Mouse (Mus musculus) intestine, postnatal 0 days (tissue): Measurements from ENCODE around the gene Sigmar1. TPM values are rescaled to one million over a fixed set of nuclear protein-coding genes. Genes with fewer than 3 reads are reported as not detected.
"Not testable (repeated sequence)": the region's sequence is repeated elsewhere in the genome, so short reads cannot be mapped to it uniquely, and the experiment has no call there.

Experiments used
- ATAC-seq: fragments of 200-750 bp; cut with Nextera tagmentation; 2 replicates; pipeline ENCODE4 v1.8.0; 2017; ENCODE audit warnings: mild to moderate bottlenecking, moderate TSS enrichment, moderate library complexity
- H3K27ac ChIP-seq: fragments of 300-500 bp; sonication (generic); 2 replicates; pipeline ENCODE4 v1.5.1; 2014; ENCODE audit warnings: mild to moderate bottlenecking, low read depth, low read length, moderate library complexity
- H3K27me3 ChIP-seq: fragments of 300-500 bp; sonication (generic); replicated peaks from 2 replicates; pipeline ENCODE4 v1.6.1; 2014; ENCODE audit warnings: low read length, mixed read lengths; ENCODE audit not compliant: control insufficient read depth, insufficient read depth
- H3K36me3 ChIP-seq: fragments of 300-500 bp; sonication (generic); 2 replicates; pipeline ENCODE4 v1.6.1; 2014; ENCODE audit warnings: mild to moderate bottlenecking, moderate library complexity; ENCODE audit not compliant: control insufficient read depth, insufficient read depth
- H3K4me1 ChIP-seq: fragments of 300-500 bp; sonication (generic); replicated peaks from 2 replicates; pipeline ENCODE4 v1.6.1; 2014; ENCODE audit warnings: antibody characterized with exemption, low read length, mixed read lengths; ENCODE audit not compliant: control insufficient read depth, insufficient read depth
- H3K4me2 ChIP-seq: fragments of 300-500 bp; sonication (generic); replicated peaks from 2 replicates; pipeline ENCODE4 v1.6.1; 2014; ENCODE audit warnings: low read depth, mild to moderate bottlenecking, moderate library complexity
- H3K4me3 ChIP-seq: fragments of 300-500 bp; sonication (generic); 2 replicates; pipeline ENCODE4 v1.5.1; 2014; ENCODE audit warnings: low read depth, low read length
- H3K9ac ChIP-seq: fragments of 300-500 bp; sonication (generic); 2 replicates; pipeline ENCODE4 v1.6.1; 2014; ENCODE audit warnings: mild to moderate bottlenecking, low read depth, low read length
- H3K9me3 ChIP-seq: fragments of 300-500 bp; sonication (generic); 2 replicates; pipeline ENCODE4 v1.6.1; 2016; ENCODE audit warnings: mixed run types; ENCODE audit not compliant: control insufficient read depth
- CTCF ChIP-seq: sonication (generic); IDR thresholded peaks from 2 replicates; pipeline ENCODE4 v1.5.1; 2016; ENCODE audit warnings: low read depth, mild to moderate bottlenecking, control low read depth, antibody characterized with exemption, moderate library complexity
- WGBS: fragments of 180-500 bp; shearing (Covaris S2); extraction: QIAGEN DNeasy Blood & Tissue Kit; methylation state at CpG from one replicate; pipeline ENCODE4 v1.1.7; 2014; 5-methylcytosine and 5-hydroxymethylcytosine counted together
- polyA plus RNA-seq: library from polyadenylated mRNA; unstranded; fragments of >200 nt; fragmentation: Nextera tagmentation; extraction: Ambion mirVana; gene quantifications from 2 replicates; pipeline ENCODE4 v1.2.1, GENCODE M21; 2015

Gene Sigmar1
- polyA plus RNA-seq, 1 experiment from 2014 or later = 50.6 TPM

DNA sequence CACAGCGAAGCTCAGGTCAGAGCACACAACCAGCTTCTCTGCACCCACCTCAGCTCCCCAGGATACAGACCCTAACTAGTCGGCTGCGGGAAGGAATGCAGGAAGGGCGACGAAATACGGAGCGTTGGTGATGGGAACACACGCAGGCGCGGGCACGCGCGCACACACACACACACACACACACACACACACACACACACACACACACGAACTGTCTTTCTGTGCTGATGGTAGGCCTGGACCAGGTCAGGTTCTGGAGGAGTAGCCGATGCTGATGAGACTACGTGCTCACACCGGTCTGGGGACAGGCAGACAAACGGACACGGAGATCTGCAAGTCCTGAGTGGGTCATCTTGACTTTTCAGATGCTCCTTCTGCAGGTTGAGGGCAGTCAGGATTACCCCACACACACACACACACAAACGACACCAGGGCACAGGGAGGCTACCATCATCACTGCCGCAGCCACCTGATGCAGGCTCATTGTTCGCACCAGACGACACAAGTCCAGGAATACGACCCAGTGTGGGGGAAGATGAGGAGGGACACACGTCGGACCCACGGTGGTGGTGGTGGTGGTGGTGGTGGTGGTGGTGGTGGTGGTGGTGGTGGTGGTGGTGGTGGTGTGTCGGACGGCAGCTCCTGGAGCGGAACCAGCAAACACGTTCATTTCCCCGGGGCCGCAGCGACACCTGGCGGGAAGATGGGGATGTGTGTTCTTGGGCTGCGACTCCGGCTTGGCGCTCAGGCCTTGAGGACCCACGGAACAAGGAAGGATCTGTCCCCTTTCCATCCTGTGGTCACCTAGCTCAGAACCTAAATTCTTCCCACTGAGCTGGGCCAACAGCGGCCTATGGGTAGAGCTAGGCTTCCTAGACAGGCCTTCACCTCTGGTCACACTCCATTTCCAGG lies 58.8 kb downstream of the Sigmar1 start, which contains the start of gene Cntfr:
Cntfr (minus strand) TSS at position 160 of the 912 bp plus-strand sequence.
- not testable (repeated sequence) for H3K9ac ChIP-seq, H3K36me3 ChIP-seq, H3K9me3 ChIP-seq, H3K27me3 ChIP-seq, H3K27ac ChIP-seq, H3K4me3 ChIP-seq, H3K4me1 ChIP-seq, ATAC-seq
- peak within 1 kb of the TSS; percentile 43 for H3K4me2 ChIP-seq
- 12% methylated on average over 23 of the region's 40 CpGs for WGBS
- TF ChIP-seq CTCF = peak; percentile 77

DNA sequence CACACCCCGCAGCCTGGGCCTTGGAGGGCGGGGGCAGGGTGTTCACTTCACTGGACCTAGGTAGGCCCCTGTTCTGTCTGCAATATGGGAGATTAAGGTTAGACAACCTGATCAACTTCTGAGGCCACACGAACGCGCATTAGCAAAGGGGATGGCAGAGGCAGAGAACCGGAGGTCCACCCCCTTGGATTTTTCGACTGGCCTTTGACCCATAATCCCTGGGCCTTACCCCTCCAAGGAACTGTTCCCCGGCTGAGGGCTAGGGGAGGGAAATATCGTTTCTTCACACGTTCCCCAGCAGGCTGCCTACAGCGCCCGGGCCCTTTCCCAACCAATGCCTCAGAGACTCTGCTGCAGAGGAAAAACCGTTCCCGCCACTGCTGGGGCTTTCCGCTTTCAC lies 59.5 kb downstream of the Sigmar1 start:
- not testable (repeated sequence) for H3K27me3 ChIP-seq, ATAC-seq, H3K9me3 ChIP-seq, H3K36me3 ChIP-seq, H3K9ac ChIP-seq, H3K4me3 ChIP-seq, H3K4me1 ChIP-seq, H3K27ac ChIP-seq
- WGBS = 18% methylated on average over 13 of the region's 15 CpGs
- peak overlapping the region; percentile 43; the same call in 1 of the 2 replicates for H3K4me2 ChIP-seq

DNA sequence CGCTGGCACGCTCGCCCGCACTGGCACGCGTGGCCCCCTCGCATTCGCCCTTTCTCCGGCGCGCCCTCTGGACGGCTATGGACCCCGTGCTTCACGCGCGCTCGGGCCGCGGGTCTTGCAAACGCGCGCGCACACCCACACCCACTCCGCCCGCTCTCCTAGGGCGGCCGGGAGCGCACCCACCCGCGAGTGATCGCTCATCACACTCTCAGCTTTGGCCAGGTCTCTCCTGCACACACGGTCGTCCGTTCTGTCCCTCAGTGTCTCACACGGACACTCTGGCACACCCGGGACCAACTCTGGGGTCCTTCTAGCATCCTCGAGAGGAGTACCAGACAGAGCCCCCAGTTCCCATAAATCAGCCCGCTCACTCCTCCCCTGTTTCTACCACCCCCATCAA lies 60.2 kb downstream of the Sigmar1 start:
- H3K4me3 ChIP-seq, H3K9me3 ChIP-seq, H3K27ac ChIP-seq, H3K36me3 ChIP-seq, ATAC-seq, H3K27me3 ChIP-seq, H3K9ac ChIP-seq, H3K4me1 ChIP-seq: not testable (repeated sequence)
- 7% methylated on average over 8 of the region's 38 CpGs for WGBS
- peak overlapping the region; percentile 40; the same call in 1 of the 2 replicates for H3K4me2 ChIP-seq

DNA sequence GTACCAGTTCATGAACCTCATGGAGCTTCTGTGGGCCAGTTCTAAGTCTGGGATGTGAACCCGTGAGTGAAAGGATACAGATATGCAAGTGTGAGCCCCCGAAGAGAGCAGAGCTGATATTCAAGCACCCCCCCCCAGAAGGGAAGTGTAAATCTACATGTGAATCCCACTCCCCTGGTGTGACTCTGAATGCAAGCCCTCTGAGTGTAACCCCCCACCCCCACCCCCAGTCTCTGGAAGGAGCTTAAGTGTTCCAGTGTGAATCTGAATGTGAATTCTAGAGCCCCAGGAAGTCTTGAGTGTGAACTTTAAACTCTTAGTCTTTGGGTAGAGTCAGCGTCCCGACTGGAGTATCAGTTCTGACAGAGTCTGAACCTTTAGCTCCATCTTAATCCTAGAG lies 62.4 kb downstream of the Sigmar1 start:
- WGBS = 18% methylated on average over 4 of the region's 4 CpGs

DNA sequence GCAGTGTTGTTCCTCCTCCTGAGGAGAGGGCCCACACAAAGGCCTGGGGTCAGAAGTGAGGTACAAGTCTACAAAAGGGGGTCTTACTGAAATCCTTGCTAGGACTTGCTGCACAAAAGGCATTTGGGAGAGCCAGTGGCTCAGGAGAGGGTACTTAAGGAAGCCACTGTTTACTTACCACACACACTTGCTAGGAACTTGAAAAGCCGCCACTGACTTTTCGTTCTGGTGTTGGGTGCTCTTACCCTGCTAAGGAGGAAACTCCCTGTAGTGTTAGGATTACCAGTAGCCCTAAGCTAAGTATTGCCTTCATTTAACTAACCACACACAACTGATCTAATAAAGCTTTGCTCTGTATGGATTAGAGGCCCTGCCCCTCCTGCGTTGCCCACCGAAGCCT lies 65.9 kb downstream of the Sigmar1 start:
- not testable (repeated sequence) for H3K9me3 ChIP-seq, H3K27me3 ChIP-seq, H3K27ac ChIP-seq, H3K4me1 ChIP-seq, H3K36me3 ChIP-seq, H3K4me2 ChIP-seq, H3K9ac ChIP-seq, H3K4me3 ChIP-seq, ATAC-seq
- WGBS = no CpG with 5 or more reads among the region's 4 CpGs

More for the DNA sequence above, 62.4 kb downstream of the Sigmar1 start:
- not testable (repeated sequence) for H3K4me1 ChIP-seq, H3K27ac ChIP-seq, H3K4me3 ChIP-seq, H3K4me2 ChIP-seq, H3K9me3 ChIP-seq, H3K36me3 ChIP-seq, ATAC-seq, H3K9ac ChIP-seq, H3K27me3 ChIP-seq

DNA sequence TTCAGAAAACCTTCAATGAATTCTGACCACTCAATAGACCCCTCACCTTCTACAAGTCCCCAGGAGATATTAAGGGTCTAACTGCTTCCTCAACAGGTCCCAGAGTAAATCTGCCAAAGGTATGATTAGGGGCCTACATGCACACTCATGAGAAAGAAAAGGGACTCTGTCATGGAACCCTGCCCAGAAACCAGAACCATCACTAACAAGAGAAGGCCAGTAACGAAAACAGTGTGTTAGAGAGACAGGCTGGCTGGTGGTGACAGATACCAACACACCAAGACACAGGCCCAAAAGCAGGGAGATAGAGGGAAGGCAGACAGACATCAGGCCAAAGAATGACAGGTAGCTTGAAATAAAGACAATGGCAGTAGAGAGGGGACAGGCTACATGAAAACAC lies 67.4 kb downstream of the Sigmar1 start:
- not testable (repeated sequence) for H3K4me2 ChIP-seq, H3K27ac ChIP-seq, H3K27me3 ChIP-seq, H3K9me3 ChIP-seq, H3K4me3 ChIP-seq, H3K4me1 ChIP-seq, H3K9ac ChIP-seq, ATAC-seq, H3K36me3 ChIP-seq
- 78% methylated on average over 1 of the region's 1 CpGs for WGBS

Other genes with a start within 250 kb of the Sigmar1 start
- 0.52 and 2.0 TPM in 2 replicates for gene 1110017D15Rik, start 238.8 kb downstream of the Sigmar1 start, polyA plus RNA-seq
- 3.2 and 4.9 TPM in 2 replicates for gene Fam219a, start 186.6 kb downstream of the Sigmar1 start, polyA plus RNA-seq
- gene Dnaic1, start 186.4 kb downstream of the Sigmar1 start, polyA plus RNA-seq = 2.3 and 3.4 TPM in 2 replicates
- gene Enho, start 115.8 kb downstream of the Sigmar1 start, polyA plus RNA-seq = 8.5 and 8.6 TPM in 2 replicates
- gene Cntfr, start 59.1 kb downstream of the Sigmar1 start, polyA plus RNA-seq = 1.9 and 2.8 TPM in 2 replicates
- 63.8 and 63.9 TPM in 2 replicates for gene Il11ra1, start 56.2 kb downstream of the Sigmar1 start, polyA plus RNA-seq
- gene Rpp25l, start 42.6 kb downstream of the Sigmar1 start, polyA plus RNA-seq = 47.4 and 51.3 TPM in 2 replicates
- gene Dctn3, start 33.0 kb downstream of the Sigmar1 start, polyA plus RNA-seq = 127 and 144 TPM in 2 replicates
- not detected in 2 replicates for gene Arid3c, start 25.0 kb downstream of the Sigmar1 start, polyA plus RNA-seq
- 90.5 and 105 TPM in 2 replicates for gene Galt, start 929 bp downstream of the Sigmar1 start, polyA plus RNA-seq
- gene Ccl27a, start 18.1 kb upstream of the Sigmar1 start, polyA plus RNA-seq = 21.5 and 21.9 TPM in 2 replicates
- 33.6 and 33.7 TPM in 2 replicates for gene Gm21541, start 147.5 kb upstream of the Sigmar1 start, polyA plus RNA-seq
- gene Gm20878, start 185.4 kb upstream of the Sigmar1 start, polyA plus RNA-seq = 1.3 and 1.4 TPM in 2 replicates
- gene Fam205a4, start 209.9 kb upstream of the Sigmar1 start, polyA plus RNA-seq = 0.09 TPM in 1 of 2 replicates, not detected in the other